Mouse (Mus musculus): ENCODE results near the gene Slc1a4. TPM values are rescaled to one million over a fixed set of nuclear protein-coding genes. Genes with fewer than 3 reads are reported as not detected.

Gene Slc1a4
- polyA plus RNA-seq, 1 experiment from 2014 or later = 9.6 TPM

DNA sequence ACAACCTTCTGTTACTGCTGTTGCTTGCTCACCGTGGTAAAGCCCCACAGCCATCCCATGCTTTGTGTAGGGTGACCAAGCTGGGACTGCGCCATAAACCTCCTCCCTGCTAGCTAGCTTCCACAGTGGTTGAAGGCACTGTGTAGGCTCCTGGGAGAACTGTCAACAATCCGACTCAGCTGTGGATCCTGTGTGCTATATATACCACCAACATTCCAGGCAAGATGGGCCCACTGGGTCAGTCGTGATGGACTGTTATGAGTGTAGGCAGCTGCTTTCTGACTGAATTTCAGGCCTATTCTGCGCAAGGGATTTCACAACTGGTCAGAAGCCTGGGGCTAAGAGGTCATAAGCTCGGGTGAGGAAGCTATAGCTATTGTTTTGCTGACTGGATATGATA lies 32.6 kb downstream of the Slc1a4 start:
- Histone ChIP-seq H3K27me3 (ENCODE audit: control insufficient read depth, insufficient read depth, low read length) (no peaks in the 10 kb centered on the region), H3K9me3 (ENCODE audit: control insufficient read depth, low read length) (no peaks in the 10 kb centered on the region), H3K9ac (ENCODE audit: low read length) (no peak overlapping the region), H3K4me2 (ENCODE audit: low read depth, severe bottlenecking) (no peak overlapping the region), H3K4me3 (ENCODE audit: low read depth, low read length) (no peak overlapping the region), H3K4me1 (ENCODE audit: control insufficient read depth, insufficient read depth, low read length) (no peaks in the 10 kb centered on the region), H3K27ac (replicated peaks; ENCODE audit: low read depth, low read length) (no peak overlapping the region), H3K36me3 (ENCODE audit: control insufficient read depth, insufficient read depth, low read length) (no peaks in the 10 kb centered on the region; the same call in 1 of the 2 replicates)
- 84% methylated on average over 6 of the region's 6 CpGs for WGBS
- ATAC-seq (ENCODE audit: insufficient number of reproducible peaks, low FRiP score, low TSS enrichment, low read depth) (no peak), DNase-seq (ENCODE audit: low spot score) (no peak)

GRCm38 (mm10) chr11:20284463-20284862 lies 48.0 kb downstream of the Slc1a4 start:
- ATAC-seq (ENCODE audit: insufficient number of reproducible peaks, low FRiP score, low TSS enrichment, low read depth) (no peak), DNase-seq (ENCODE audit: low spot score) (no peak)
- Histone ChIP-seq H3K27me3 (ENCODE audit: control insufficient read depth, insufficient read depth, low read length) (no peaks in the 10 kb centered on the region), H3K9ac (ENCODE audit: low read length) (no peak overlapping the region), H3K9me3 (ENCODE audit: control insufficient read depth, low read length) (no peaks in the 10 kb centered on the region), H3K4me2 (ENCODE audit: low read depth, severe bottlenecking) (no peak overlapping the region), H3K27ac (replicated peaks; ENCODE audit: low read depth, low read length) (no peak overlapping the region), H3K4me3 (ENCODE audit: low read depth, low read length) (no peak overlapping the region), H3K4me1 (ENCODE audit: control insufficient read depth, insufficient read depth, low read length) (no peaks in the 10 kb centered on the region), H3K36me3 (ENCODE audit: control insufficient read depth, insufficient read depth, low read length) (no peaks in the 10 kb centered on the region)
- 78% methylated on average over 3 of the region's 3 CpGs for WGBS

DNA sequence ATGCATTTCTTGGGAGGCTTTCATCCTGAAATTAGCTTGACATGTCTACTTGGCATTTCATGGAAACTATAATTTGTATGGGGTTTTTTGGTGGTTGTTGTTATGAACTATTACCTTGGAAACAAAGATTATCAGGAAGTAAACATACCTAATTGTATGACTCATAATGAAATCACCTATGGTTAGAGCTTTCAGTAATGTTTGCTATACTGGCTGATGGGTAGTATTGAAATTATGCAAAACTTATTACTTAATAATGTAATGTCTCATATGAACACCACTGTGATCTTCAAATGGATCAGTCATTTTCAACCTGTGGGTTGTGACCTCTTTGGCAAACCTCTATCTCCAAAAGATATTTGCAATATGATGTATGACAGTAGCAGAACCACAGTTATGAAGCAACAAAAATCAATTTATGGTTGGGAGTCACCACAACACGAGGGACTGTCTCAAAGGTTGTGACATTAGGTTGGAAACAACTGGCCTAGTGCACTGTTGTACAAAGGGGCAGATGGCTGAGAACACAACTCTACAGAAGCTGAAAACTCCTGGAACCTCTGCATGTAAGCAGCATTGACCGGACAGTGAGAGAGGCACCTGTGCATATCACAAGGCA lies 49.8 kb downstream of the Slc1a4 start:
- WGBS = 91% methylated on average over 2 of the region's 2 CpGs
- ATAC-seq (ENCODE audit: insufficient number of reproducible peaks, low FRiP score, low TSS enrichment, low read depth) = no peak

GRCm38 (mm10) chr11:20280982-20281381 lies 51.5 kb downstream of the Slc1a4 start:
- H3K4me1 ChIP-seq (ENCODE audit: control insufficient read depth, insufficient read depth, low read length) = no peaks in the 10 kb centered on the region
- WGBS = 75% methylated on average over 5 of the region's 5 CpGs
- no peak overlapping the region for H3K27ac ChIP-seq (replicated peaks; ENCODE audit: low read depth, low read length)
- H3K27me3 ChIP-seq (ENCODE audit: control insufficient read depth, insufficient read depth, low read length) = no peaks in the 10 kb centered on the region
- no peaks in the 10 kb centered on the region for H3K9me3 ChIP-seq (ENCODE audit: control insufficient read depth, low read length)
- no peak overlapping the region for H3K9ac ChIP-seq (ENCODE audit: low read length)
- H3K4me2 ChIP-seq (ENCODE audit: low read depth, severe bottlenecking) = no peak overlapping the region
- ATAC-seq (ENCODE audit: insufficient number of reproducible peaks, low FRiP score, low TSS enrichment, low read depth) = no peak
- DNase-seq (ENCODE audit: low spot score) = no peak
- no peak overlapping the region for H3K4me3 ChIP-seq (ENCODE audit: low read depth, low read length)
- H3K36me3 ChIP-seq (ENCODE audit: control insufficient read depth, insufficient read depth, low read length) = no peaks in the 10 kb centered on the region

More for the DNA sequence above, 49.8 kb downstream of the Slc1a4 start:
- H3K9me3 ChIP-seq (ENCODE audit: control insufficient read depth, low read length) = no peaks in the 10 kb centered on the region
- no peaks in the 10 kb centered on the region for H3K4me1 ChIP-seq (ENCODE audit: control insufficient read depth, insufficient read depth, low read length)
- no peak overlapping the region for H3K4me2 ChIP-seq (ENCODE audit: low read depth, severe bottlenecking)
- no peak overlapping the region for H3K27ac ChIP-seq (replicated peaks; ENCODE audit: low read depth, low read length)
- no peak for DNase-seq (ENCODE audit: low spot score)
- no peaks in the 10 kb centered on the region for H3K36me3 ChIP-seq (ENCODE audit: control insufficient read depth, insufficient read depth, low read length)
- no peak overlapping the region for H3K4me3 ChIP-seq (ENCODE audit: low read depth, low read length)
- no peak overlapping the region for H3K9ac ChIP-seq (ENCODE audit: low read length)
- no peaks in the 10 kb centered on the region for H3K27me3 ChIP-seq (ENCODE audit: control insufficient read depth, insufficient read depth, low read length)

- ATAC-seq (ENCODE audit: insufficient number of reproducible peaks, low FRiP score, low TSS enrichment, low read depth) (no peak), DNase-seq (ENCODE audit: low spot score) (no peak)
- H3K36me3 ChIP-seq (ENCODE audit: control insufficient read depth, insufficient read depth, low read length) = no peaks in the 10 kb centered on the region
- no peaks in the 10 kb centered on the region for H3K4me1 ChIP-seq (ENCODE audit: control insufficient read depth, insufficient read depth, low read length)
- WGBS = 38% methylated on average over 5 of the region's 5 CpGs
- H3K9me3 ChIP-seq (ENCODE audit: control insufficient read depth, low read length) = no peaks in the 10 kb centered on the region
- H3K27me3 ChIP-seq (ENCODE audit: control insufficient read depth, insufficient read depth, low read length) = no peaks in the 10 kb centered on the region
- no peak overlapping the region for H3K27ac ChIP-seq (replicated peaks; ENCODE audit: low read depth, low read length)
- H3K4me2 ChIP-seq (ENCODE audit: low read depth, severe bottlenecking) = no peak overlapping the region
- no peak overlapping the region for H3K4me3 ChIP-seq (ENCODE audit: low read depth, low read length)
- no peak overlapping the region for H3K9ac ChIP-seq (ENCODE audit: low read length)
Observed at GRCm38 (mm10) chr11:20278702-20279101, 53.8 kb downstream of the Slc1a4 start.

- 80% methylated on average over 2 of the region's 2 CpGs for WGBS
- Histone ChIP-seq H3K9me3 (ENCODE audit: control insufficient read depth, low read length) (no peaks in the 10 kb centered on the region), H3K9ac (ENCODE audit: low read length) (no peak overlapping the region), H3K4me2 (ENCODE audit: low read depth, severe bottlenecking) (no peak overlapping the region), H3K27ac (replicated peaks; ENCODE audit: low read depth, low read length) (no peak overlapping the region), H3K27me3 (ENCODE audit: control insufficient read depth, insufficient read depth, low read length) (no peaks in the 10 kb centered on the region), H3K36me3 (ENCODE audit: control insufficient read depth, insufficient read depth, low read length) (no peaks in the 10 kb centered on the region), H3K4me1 (ENCODE audit: control insufficient read depth, insufficient read depth, low read length) (no peaks in the 10 kb centered on the region), H3K4me3 (ENCODE audit: low read depth, low read length) (no peak overlapping the region)
- DNase-seq (ENCODE audit: low spot score) (no peak), ATAC-seq (ENCODE audit: insufficient number of reproducible peaks, low FRiP score, low TSS enrichment, low read depth) (no peak)
Observed at GRCm38 (mm10) chr11:20277106-20277505, 55.4 kb downstream of the Slc1a4 start.

GRCm38 (mm10) chr11:20275974-20276373 lies 56.5 kb downstream of the Slc1a4 start:
- ATAC-seq (ENCODE audit: insufficient number of reproducible peaks, low FRiP score, low TSS enrichment, low read depth) (no peak), DNase-seq (ENCODE audit: low spot score) (no peak)
- Histone ChIP-seq H3K9me3 (ENCODE audit: control insufficient read depth, low read length) (no peaks in the 10 kb centered on the region), H3K27ac (replicated peaks; ENCODE audit: low read depth, low read length) (no peak overlapping the region), H3K36me3 (ENCODE audit: control insufficient read depth, insufficient read depth, low read length) (no peaks in the 10 kb centered on the region), H3K9ac (ENCODE audit: low read length) (no peak overlapping the region), H3K27me3 (ENCODE audit: control insufficient read depth, insufficient read depth, low read length) (no peaks in the 10 kb centered on the region), H3K4me3 (ENCODE audit: low read depth, low read length) (no peak overlapping the region), H3K4me2 (ENCODE audit: low read depth, severe bottlenecking) (no peak overlapping the region), H3K4me1 (ENCODE audit: control insufficient read depth, insufficient read depth, low read length) (no peaks in the 10 kb centered on the region)
- WGBS = 84% methylated on average over 2 of the region's 2 CpGs

GRCm38 (mm10) chr11:20269885-20270284 lies 62.6 kb downstream of the Slc1a4 start:
- H3K4me2 ChIP-seq (ENCODE audit: low read depth, severe bottlenecking) = no peak overlapping the region
- WGBS = 84% methylated on average over 6 of the region's 6 CpGs
- no peak for ATAC-seq (ENCODE audit: insufficient number of reproducible peaks, low FRiP score, low TSS enrichment, low read depth)

More at GRCm38 (mm10) chr11:20269885-20270284, 62.6 kb downstream of the Slc1a4 start:
- no peak overlapping the region for H3K4me3 ChIP-seq (ENCODE audit: low read depth, low read length)
- no peak overlapping the region for H3K9ac ChIP-seq (ENCODE audit: low read length)
- no peak overlapping the region for H3K27ac ChIP-seq (replicated peaks; ENCODE audit: low read depth, low read length)
- H3K4me1 ChIP-seq (ENCODE audit: control insufficient read depth, insufficient read depth, low read length) = no peaks in the 10 kb centered on the region
- no peak for DNase-seq (ENCODE audit: low spot score)
- H3K27me3 ChIP-seq (ENCODE audit: control insufficient read depth, insufficient read depth, low read length) = no peaks in the 10 kb centered on the region
- no peaks in the 10 kb centered on the region for H3K9me3 ChIP-seq (ENCODE audit: control insufficient read depth, low read length)
- no peaks in the 10 kb centered on the region for H3K36me3 ChIP-seq (ENCODE audit: control insufficient read depth, insufficient read depth, low read length)

Data from limb, embryonic 11.5 days (tissue).